Mouse (Mus musculus) forebrain, embryonic 10.5 days (tissue): ENCODE measurements around the gene Tpk1. TPM values are rescaled to one million over a fixed set of nuclear protein-coding genes. Genes with fewer than 3 reads are reported as not detected.

Experiments
- DNase-seq: peaks from one replicate; pipeline ENCODE4 v3.0.0-alpha.2; 2017; ENCODE audit warnings: low spot score; ENCODE audit errors: extremely low spot score
- H3K27ac ChIP-seq: fragments of 300-500 bp; sonication (generic); 2 replicates; pipeline ENCODE4 v1.5.1; 2016; ENCODE audit warnings: mild to moderate bottlenecking
- H3K27me3 ChIP-seq: fragments of 300-500 bp; sonication (generic); 2 replicates; pipeline ENCODE4 v1.6.1; 2016; ENCODE audit warnings: mild to moderate bottlenecking; ENCODE audit not compliant: poor library complexity, severe bottlenecking
- H3K36me3 ChIP-seq: fragments of 300-500 bp; sonication (generic); replicated peaks from 2 replicates; pipeline ENCODE4 v1.6.1; 2016; ENCODE audit warnings: mild to moderate bottlenecking, moderate library complexity
- H3K4me1 ChIP-seq: fragments of 300-500 bp; sonication (generic); 2 replicates; pipeline ENCODE4 v1.6.1; 2016
- H3K4me3 ChIP-seq: fragments of 300-500 bp; sonication (generic); 2 replicates; pipeline ENCODE4 v1.5.1; 2016; ENCODE audit warnings: mild to moderate bottlenecking, moderate library complexity
- H3K9me3 ChIP-seq: fragments of 300-500 bp; sonication (generic); 2 replicates; pipeline ENCODE4 v1.6.1; 2016; ENCODE audit warnings: mild to moderate bottlenecking, moderate library complexity
- WGBS: fragments of 180-500 bp; shearing (Covaris S2); methylation state at CpG from one replicate; pipeline ENCODE4 v1.1.7; 2016; 5-methylcytosine and 5-hydroxymethylcytosine counted together
- polyA plus RNA-seq: library from polyadenylated mRNA; unstranded; fragments of >200 nt; fragmentation: Nextera tagmentation; extraction: Ambion mirVana; gene quantifications from 2 replicates; pipeline ENCODE4 v1.2.1, GENCODE M21; 2016

The Tpk1 gene
- polyA plus RNA-seq, 1 experiment from 2014 or later, result 4.8 TPM

DNA sequence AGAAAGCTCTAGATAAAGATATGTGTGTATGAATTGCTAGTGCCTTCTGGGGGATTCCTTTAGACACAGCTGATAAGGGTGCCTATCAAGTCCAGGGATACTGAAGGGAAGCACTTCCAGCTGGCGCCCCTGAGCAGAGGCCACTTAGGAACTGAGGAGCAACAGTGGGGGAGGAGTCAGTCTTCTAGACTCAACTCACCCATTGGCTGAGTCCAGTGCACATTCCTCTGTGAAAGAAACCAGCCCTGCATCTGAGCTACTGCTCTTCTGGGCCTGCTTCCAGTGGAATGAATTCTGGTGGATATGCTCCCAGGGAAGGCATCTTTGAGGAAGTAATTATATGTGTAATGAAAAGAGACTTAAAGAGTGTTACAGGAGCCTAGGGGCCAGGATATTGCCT, 278.8 kb downstream of the Tpk1 start:
- Histone ChIP-seq H3K9me3 (no peaks in the 10 kb centered on the region), H3K4me1 (peaks cover 8% of the 10 kb centered on the region), H3K27ac (no peak overlapping the region), H3K36me3 (no peaks in the 10 kb centered on the region), H3K4me3 (no peak overlapping the region), H3K27me3 (no peaks in the 10 kb centered on the region)
- no peak for DNase-seq
- 35% methylated on average over 1 of the region's 1 CpGs for WGBS

DNA sequence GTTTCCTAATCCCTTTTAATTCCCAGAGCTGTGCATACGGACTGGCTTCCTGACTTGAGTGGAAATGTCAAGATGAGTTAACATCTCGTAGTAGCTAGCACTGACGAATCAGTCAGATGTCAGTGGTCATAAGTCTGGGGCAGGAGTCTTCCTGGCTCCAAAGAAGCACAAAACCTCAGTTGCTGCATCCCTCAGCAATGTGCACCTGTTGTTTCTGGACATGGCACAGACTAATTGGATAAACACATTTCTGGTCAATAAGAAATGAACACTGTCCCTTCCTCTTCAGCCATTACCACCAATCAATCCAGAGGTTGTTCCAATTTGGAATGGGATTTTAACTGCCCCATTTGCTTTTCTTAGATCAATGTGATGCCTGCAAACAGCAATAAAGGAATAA, 281.2 kb downstream of the Tpk1 start:
- no peaks in the 10 kb centered on the region for H3K36me3 ChIP-seq
- no peak for DNase-seq
- no peaks in the 10 kb centered on the region for H3K27me3 ChIP-seq
- no peak overlapping the region for H3K27ac ChIP-seq
- no peak overlapping the region for H3K4me3 ChIP-seq
- 72% methylated on average over 3 of the region's 3 CpGs for WGBS
- H3K9me3 ChIP-seq, result no peaks in the 10 kb centered on the region
- peaks cover 8% of the 10 kb centered on the region for H3K4me1 ChIP-seq

DNA sequence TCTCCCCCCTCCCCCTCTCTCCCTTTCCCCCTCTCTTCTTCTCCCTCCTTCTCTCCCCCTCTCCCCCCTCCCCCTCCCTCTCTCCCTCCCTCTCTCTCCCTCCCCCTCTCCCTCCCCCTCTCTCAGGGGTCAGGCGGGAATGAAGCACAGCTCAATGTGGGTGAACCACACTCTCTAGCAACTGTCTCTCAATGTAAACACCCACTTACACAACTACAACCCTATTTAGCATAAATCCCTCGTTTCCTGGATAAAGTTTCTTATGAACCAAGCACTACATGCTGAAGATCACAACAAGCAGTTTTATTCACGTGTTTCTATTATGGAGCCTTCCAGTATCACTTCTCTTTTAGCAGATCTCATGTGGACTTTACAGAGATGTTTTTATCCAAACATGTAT, 281.8 kb downstream of the Tpk1 start:
- H3K36me3 ChIP-seq, result no peaks in the 10 kb centered on the region
- no peak overlapping the region for H3K4me3 ChIP-seq
- no peak overlapping the region for H3K27ac ChIP-seq
- no peaks in the 10 kb centered on the region for H3K27me3 ChIP-seq
- H3K4me1 ChIP-seq, result peaks cover 8% of the 10 kb centered on the region
- 68% methylated on average over 2 of the region's 3 CpGs for WGBS
- H3K9me3 ChIP-seq, result no peaks in the 10 kb centered on the region
- DNase-seq, result no peak

DNA sequence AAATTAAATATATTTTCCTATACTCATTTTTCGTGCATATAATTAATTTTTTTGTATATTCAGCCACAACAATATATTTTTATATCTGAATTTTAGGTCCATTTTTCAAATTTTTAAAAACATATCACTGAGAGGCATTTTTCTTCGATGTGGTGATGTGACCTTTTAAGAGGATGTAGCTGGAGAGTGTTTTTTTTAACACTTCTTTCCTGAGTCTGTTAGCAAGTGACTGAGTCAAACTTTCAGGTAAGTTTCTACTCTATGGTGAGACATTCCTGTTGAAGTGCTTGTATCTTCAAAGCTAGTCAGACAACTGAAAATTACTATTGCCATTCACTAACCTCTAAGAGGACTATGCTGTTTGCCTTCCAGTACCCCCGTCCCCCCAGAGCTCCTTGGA, 283.3 kb downstream of the Tpk1 start:
- 88% methylated on average over 3 of the region's 3 CpGs for WGBS
- Histone ChIP-seq H3K36me3 (no peaks in the 10 kb centered on the region), H3K9me3 (no peaks in the 10 kb centered on the region), H3K4me3 (no peak overlapping the region), H3K27me3 (no peaks in the 10 kb centered on the region), H3K4me1 (peaks cover 8% of the 10 kb centered on the region), H3K27ac (no peak overlapping the region)
- DNase-seq, result no peak

DNA sequence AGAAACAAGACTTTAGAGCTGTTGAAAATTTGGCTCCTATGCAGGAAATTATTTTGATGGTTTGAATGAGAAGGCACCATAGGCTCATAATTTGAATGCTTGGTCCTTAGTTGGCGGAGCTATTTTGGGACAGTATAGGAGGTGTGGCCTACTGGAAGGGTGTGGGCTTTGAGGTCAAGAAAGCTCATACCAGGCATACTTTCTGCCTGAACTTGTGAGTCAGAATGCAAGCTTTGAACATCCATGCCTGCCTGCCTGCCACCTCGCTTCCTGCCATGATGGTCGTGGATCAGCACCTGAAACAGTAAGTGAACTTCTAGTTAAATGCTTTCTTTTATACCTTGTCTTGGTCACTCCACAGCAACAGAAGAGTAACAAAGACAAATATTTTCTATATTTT, 283.8 kb downstream of the Tpk1 start:
- H3K36me3 ChIP-seq, result no peaks in the 10 kb centered on the region
- DNase-seq, result no peak
- no peaks in the 10 kb centered on the region for H3K27me3 ChIP-seq
- no peak overlapping the region for H3K27ac ChIP-seq
- H3K4me1 ChIP-seq, result peaks cover 6% of the 10 kb centered on the region
- no peaks in the 10 kb centered on the region for H3K9me3 ChIP-seq
- 89% methylated on average over 3 of the region's 3 CpGs for WGBS
- no peak overlapping the region for H3K4me3 ChIP-seq

DNA sequence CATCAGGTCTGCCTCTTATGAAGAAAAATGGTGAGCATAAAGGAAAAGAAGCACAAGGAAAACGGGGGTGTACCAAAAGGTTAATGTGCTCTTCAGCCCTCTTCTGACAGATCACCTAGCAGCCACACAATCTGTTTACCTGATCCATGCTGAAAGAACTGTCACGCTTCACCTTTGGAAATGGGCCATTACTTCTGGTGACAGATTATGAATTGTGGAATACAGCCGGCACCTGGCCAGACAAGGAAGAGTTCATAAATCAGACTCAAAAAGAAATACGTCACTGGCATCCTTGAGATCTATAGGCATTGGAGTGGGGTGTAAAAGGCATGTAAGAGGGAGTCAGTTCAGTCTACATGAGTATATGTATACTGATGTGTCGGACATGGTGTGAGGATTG, 292.9 kb downstream of the Tpk1 start:
- Histone ChIP-seq H3K9me3 (no peaks in the 10 kb centered on the region), H3K4me1 (no peaks in the 10 kb centered on the region), H3K36me3 (no peaks in the 10 kb centered on the region), H3K27me3 (no peaks in the 10 kb centered on the region), H3K27ac (no peak overlapping the region), H3K4me3 (no peak overlapping the region)
- DNase-seq, result no peak
- WGBS, result 90% methylated on average over 5 of the region's 5 CpGs

DNA sequence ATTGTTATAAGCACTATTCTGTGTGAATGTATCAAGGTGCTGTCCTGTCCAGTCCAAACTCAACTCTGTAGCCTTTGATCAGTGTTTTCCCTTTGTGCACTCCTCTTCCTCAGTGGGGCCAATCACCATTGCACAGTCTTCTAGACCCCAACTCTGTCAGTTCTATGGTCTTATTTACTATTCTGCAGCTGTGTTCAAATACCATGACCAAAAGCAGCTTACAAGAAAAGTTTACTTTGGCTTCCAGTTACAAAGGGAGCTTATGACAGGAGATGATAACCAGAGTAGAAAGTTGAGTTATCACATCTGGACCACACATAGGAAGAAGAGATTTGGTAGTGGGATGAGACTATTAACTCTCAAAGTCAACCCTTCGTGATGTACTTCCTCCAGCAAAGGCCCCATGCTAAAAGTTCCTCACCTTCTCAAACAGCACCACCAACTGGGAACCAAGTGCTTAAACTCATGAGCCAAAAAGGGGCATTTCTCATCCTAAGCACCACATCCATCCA, 298.6 kb downstream of the Tpk1 start:
- 88% methylated on average over 1 of the region's 1 CpGs for WGBS

DNA sequence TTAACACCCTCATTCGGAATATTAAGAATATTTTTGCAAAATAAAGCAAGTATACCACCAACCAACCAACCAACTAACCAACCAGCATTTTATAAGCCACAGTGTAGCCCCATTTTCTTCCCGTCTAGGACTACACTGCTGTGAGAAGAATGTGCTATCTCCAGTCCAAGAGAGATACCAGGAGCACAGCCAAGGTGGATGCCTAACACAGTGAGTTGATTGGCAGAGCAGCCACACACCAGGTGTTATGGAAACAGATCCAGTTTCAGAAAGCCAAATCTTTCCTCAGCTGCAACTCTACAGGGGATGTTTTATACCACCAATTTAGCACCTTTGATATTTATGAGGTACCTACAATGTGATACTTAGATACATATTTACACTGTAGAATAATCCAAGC, 299.1 kb downstream of the Tpk1 start:
- WGBS, result 84% methylated on average over 2 of the region's 2 CpGs

More for the DNA sequence above, 298.6 kb downstream of the Tpk1 start:
- Histone ChIP-seq H3K4me3 (no peak overlapping the region), H3K27me3 (no peaks in the 10 kb centered on the region), H3K9me3 (no peaks in the 10 kb centered on the region), H3K4me1 (no peaks in the 10 kb centered on the region), H3K27ac (no peak overlapping the region), H3K36me3 (no peaks in the 10 kb centered on the region)
- DNase-seq, result no peak

DNA sequence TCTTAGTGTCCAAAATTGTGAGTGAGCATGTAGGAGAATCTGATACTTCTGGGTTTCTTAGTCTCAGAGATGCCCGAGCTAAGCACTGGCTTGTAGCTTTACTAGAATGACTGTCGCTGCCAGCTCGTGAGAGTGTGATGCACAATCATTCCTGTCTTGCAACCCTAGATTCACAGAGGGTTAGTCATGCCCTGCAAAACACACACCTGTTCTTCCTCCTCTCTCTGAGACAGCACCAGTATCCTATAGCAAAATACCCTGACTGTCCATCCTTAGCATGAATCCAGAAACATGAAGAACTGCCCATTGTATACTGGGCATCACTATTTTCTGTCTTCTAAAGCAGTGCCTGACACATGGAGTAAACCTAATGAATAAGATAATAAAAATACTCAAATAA, 302.2 kb downstream of the Tpk1 start:
- DNase-seq, result no peak
- Histone ChIP-seq H3K4me3 (no peak overlapping the region), H3K27me3 (no peaks in the 10 kb centered on the region), H3K9me3 (no peaks in the 10 kb centered on the region), H3K4me1 (peaks cover 6% of the 10 kb centered on the region; the same call in 1 of the 2 replicates), H3K27ac (no peak overlapping the region), H3K36me3 (no peaks in the 10 kb centered on the region)
- 88% methylated on average over 3 of the region's 3 CpGs for WGBS

More for the DNA sequence above, 299.1 kb downstream of the Tpk1 start:
- no peak for DNase-seq
- H3K27ac ChIP-seq, result no peak overlapping the region
- no peaks in the 10 kb centered on the region for H3K4me1 ChIP-seq
- H3K9me3 ChIP-seq, result no peaks in the 10 kb centered on the region
- no peak overlapping the region for H3K4me3 ChIP-seq
- no peaks in the 10 kb centered on the region for H3K36me3 ChIP-seq
- no peaks in the 10 kb centered on the region for H3K27me3 ChIP-seq

DNA sequence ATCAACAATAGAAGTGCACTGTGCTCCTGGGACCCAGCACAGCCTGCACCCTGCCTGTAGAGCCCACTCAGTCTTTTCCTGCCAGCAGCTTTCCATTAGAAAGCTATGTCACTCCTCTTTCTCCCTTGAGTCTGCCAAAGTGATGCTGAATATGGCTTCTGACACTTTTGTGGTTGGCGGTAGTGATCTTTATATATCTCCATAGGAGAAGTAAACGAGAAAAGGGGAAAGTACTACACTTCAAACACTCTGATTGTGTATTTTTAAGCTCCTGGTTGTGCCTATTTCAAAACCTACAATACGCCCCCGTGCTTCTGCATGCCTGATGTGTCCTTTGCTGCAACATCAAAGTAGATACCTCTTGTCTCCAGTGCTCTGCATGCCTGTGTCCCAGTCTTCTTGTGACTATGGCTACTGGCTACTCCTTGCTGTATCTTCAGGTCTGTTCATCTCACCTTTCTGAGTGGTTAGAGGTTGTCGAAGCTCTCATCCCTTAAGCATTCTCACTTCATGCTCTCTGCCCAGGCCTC, 302.7 kb downstream of the Tpk1 start:
- Histone ChIP-seq H3K4me1 (peaks cover 6% of the 10 kb centered on the region; the same call in 1 of the 2 replicates), H3K27ac (no peak overlapping the region), H3K4me3 (no peak overlapping the region), H3K9me3 (no peaks in the 10 kb centered on the region), H3K36me3 (no peaks in the 10 kb centered on the region), H3K27me3 (no peaks in the 10 kb centered on the region)
- WGBS, result 88% methylated on average over 5 of the region's 5 CpGs
- no peak for DNase-seq

DNA sequence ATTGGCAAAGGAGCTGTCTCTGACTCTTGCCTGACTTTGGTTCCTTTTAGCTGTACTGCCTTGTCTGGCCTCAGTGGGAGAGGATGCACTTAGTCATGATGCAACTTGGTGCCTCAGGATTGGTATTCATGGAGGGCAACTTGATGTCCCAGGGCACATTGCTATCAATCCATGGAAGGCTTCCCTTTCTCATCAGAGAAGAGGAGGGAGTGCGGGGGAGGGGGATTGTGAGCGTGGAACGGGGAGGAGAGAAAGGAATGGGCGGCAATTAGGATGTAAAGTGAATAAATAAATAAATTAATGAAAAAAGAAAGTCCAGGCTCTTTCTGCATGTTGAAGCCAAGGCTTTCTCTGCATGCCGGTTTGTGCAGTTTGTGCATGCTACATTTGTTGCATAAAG, 304.8 kb downstream of the Tpk1 start:
- Histone ChIP-seq H3K36me3 (no peaks in the 10 kb centered on the region), H3K27ac (no peak overlapping the region), H3K27me3 (no peaks in the 10 kb centered on the region), H3K4me1 (peaks cover 6% of the 10 kb centered on the region; the same call in 1 of the 2 replicates), H3K4me3 (no peak overlapping the region), H3K9me3 (no peaks in the 10 kb centered on the region)
- DNase-seq, result no peak
- 58% methylated on average over 5 of the region's 5 CpGs for WGBS

DNA sequence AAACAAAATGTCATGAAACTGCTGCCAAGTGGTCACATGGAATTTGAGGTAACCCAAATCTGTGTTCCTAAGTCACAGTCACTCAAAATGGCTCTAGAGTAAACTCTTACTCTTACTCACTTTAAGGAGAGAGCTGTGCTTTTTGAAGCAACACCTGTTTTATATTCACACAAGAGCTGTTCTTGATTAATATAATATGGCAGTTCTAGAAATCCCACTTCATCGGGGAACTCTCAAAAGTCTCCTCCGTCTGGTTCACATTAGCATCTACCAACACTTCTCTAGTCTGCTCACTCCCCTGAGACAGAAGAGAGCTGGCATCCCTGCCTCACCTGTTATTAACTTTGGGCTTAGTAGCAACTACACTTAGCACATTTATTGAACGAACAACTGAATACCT, 305.9 kb downstream of the Tpk1 start:
- Histone ChIP-seq H3K27me3 (no peaks in the 10 kb centered on the region), H3K27ac (no peak overlapping the region), H3K4me1 (peaks cover 6% of the 10 kb centered on the region; the same call in 1 of the 2 replicates), H3K36me3 (no peaks in the 10 kb centered on the region), H3K4me3 (no peak overlapping the region), H3K9me3 (no peaks in the 10 kb centered on the region)
- 77% methylated on average over 3 of the region's 3 CpGs for WGBS
- DNase-seq, result no peak

DNA sequence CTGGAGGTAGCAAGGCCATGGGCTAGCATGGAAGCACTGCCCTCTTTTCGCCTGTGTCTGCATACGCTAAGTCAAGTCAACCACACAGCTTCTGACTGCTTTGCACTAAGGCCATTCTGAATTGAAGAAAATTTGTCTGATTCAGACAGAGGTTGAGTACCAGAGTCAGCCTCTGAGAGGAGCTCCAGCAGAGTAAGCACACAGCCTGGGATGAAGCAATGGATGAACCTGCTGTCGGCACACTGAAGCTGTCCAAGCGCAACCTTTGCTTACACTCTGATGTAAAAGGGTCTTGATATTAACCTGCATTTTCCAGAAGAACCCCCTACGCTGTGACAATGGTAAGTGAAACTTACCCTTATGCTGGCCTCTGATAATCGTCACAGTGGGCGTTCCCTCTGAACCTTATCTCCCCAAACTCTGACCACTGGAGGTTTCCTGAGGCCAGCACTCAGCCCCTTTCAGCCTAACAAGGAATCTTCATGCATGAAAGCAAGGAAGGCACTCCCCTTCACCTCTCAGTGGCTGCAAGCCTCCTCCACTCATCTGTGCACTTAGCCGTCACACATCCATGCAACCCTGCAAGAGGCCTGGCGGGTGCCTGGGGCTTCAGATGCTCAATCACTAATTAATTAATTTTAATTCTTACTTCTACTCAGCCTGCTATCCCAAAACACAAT, 311.4 kb downstream of the Tpk1 start:
- Histone ChIP-seq H3K27ac (no peak overlapping the region), H3K9me3 (no peaks in the 10 kb centered on the region), H3K4me3 (no peak overlapping the region), H3K4me1 (peaks cover 9% of the 10 kb centered on the region), H3K27me3 (no peaks in the 10 kb centered on the region), H3K36me3 (no peaks in the 10 kb centered on the region)
- DNase-seq, result no peak
- WGBS, result 85% methylated on average over 9 of the region's 9 CpGs
